Mouse (Mus musculus) ES-E14 (cell line): ENCODE measurements at regions not wholly inside any gene's neighbourhood (a gene's known extent, or its start where the extent isn't known, plus 50 kb on each side); places are given as distances from the start of the nearest gene placed in this dataset.

ENCODE experiments used
- HCFC1 ChIP-seq: IDR thresholded peaks from 2 replicates; pipeline ENCODE4 v1.6.1; 2012; ENCODE audit warnings: low read length, inconsistent platforms, borderline replicate concordance; ENCODE audit not compliant: insufficient read depth
- MAFK ChIP-seq: IDR thresholded peaks from 2 replicates; pipeline ENCODE4 v1.6.1; 2014; ENCODE audit warnings: mild to moderate bottlenecking, low read depth, low read length, inconsistent platforms; ENCODE audit not compliant: insufficient read depth

DNA sequence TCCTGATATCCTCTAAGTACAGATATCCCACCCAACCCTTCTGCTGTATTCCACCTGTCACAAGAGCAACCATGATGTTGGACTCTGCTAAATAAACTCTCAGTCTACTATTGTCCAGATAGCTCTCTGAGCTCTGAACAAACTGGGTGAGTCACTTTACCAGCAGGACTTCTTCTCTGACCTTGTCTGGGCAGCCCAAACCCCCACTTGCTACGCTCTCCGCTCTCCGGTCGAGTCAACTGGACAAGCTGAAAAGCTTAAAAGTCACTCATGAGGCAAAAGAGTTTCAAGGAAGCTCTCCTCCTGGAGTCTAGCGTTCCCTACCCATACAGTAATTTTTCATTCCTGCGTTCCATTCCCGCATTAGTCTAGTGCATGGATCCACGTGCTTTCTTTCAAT, 173.2 kb downstream of the Gm9733 start:
- TF ChIP-seq HCFC1, result no peak
- no peak for TF ChIP-seq MAFK
